ENCODE assay signal across 31 mouse cellular contexts in genomic region chr10:30686862-30687261, GRCm38 (mm10).
"Had no signal": no experiment of that assay in that cellular context is flagged by ENCODE, and none has a peak within 500 bp of the region (broad histone marks: within the 10 kb centered on the region; RNA-seq: fewer than 3 reads in every experiment).

No protein-coding gene starts in this region.

- DNase-seq: heart, postnatal 10 days; heart, postnatal 14 days; heart, postnatal 36 days; heart, postnatal 4 days; kidney, adult 11 months; kidney, adult 18-20 months; kidney, adult 2 months; kidney, adult 8-10 months; kidney, adult 9 months; kidney, postnatal 10 days; kidney, postnatal 14 days; kidney, postnatal 25 days; kidney, postnatal 36 days; kidney, postnatal 4 days; layer of hippocampus, adult 9-11 months; layer of hippocampus, postnatal 36 days had no signal

- ATAC-seq: hindbrain, embryonic 16.5 days; hindbrain, postnatal 0 days; inflammation-experienced regulatory T-cells, adult 6 months; intestine, embryonic 15.5 days; intestine, embryonic 16.5 days; intestine, postnatal 0 days had no signal

- H3K36me3 ChIP-seq: intestine, embryonic 15.5 days had no signal

- H3K27me3 ChIP-seq: heart, embryonic 13.5 days; heart, embryonic 15.5 days; hindbrain, embryonic 12.5 days; hindbrain, embryonic 13.5 days; hindbrain, embryonic 15.5 days; intestine, embryonic 15.5 days; kidney, embryonic 15.5 days had no signal

- H3K4me3 ChIP-seq: heart, embryonic 13.5 days; heart, embryonic 15.5 days; hindbrain, embryonic 10.5 days; hindbrain, embryonic 12.5 days; hindbrain, embryonic 13.5 days; hindbrain, embryonic 15.5 days; intestine, embryonic 15.5 days; kidney, embryonic 15.5 days; layer of hippocampus, adult 2 months; left cerebral cortex, adult 2 months had no signal
